Mouse (Mus musculus) small intestine, adult 2 months (tissue): ENCODE data around the gene Asb4. TPM values are rescaled to one million over a fixed set of nuclear protein-coding genes. Genes with fewer than 3 reads are reported as not detected.

Experiments used
- H3K27ac ChIP-seq: fragments of 200-500 bp; 2 replicates; pipeline ENCODE4 v1.5.1; 2012; ENCODE audit warnings: low read depth, low read length, control low read depth, inconsistent platforms; ENCODE audit not compliant: insufficient read depth
- H3K27me3 ChIP-seq: fragments of 200-500 bp; 2 replicates; pipeline ENCODE4 v1.6.1; 2012; ENCODE audit warnings: mild to moderate bottlenecking, moderate library complexity, low read length, inconsistent platforms; ENCODE audit not compliant: control insufficient read depth, insufficient read depth
- H3K36me3 ChIP-seq: fragments of 200-500 bp; 2 replicates; pipeline ENCODE4 v1.6.1; 2012; ENCODE audit warnings: mild to moderate bottlenecking, low read length, control low read depth, inconsistent platforms; ENCODE audit not compliant: control insufficient read depth, insufficient read depth
- H3K4me1 ChIP-seq: fragments of 200-500 bp; 2 replicates; pipeline ENCODE4 v1.6.1; 2012; ENCODE audit warnings: low read length, inconsistent platforms, mixed read lengths; ENCODE audit not compliant: control insufficient read depth, insufficient read depth, insufficient read length
- H3K4me3 ChIP-seq: fragments of 200-500 bp; 2 replicates; pipeline ENCODE4 v1.5.1; 2012; ENCODE audit warnings: low read depth, mild to moderate bottlenecking, control low read depth, inconsistent platforms, low read length, moderate library complexity
- CTCF ChIP-seq: fragments of 200-500 bp; IDR thresholded peaks from 2 replicates; pipeline ENCODE4 v1.5.1; 2012; ENCODE audit warnings: low read depth, mild to moderate bottlenecking, control low read depth, inconsistent platforms, low read length, moderate library complexity, mixed read lengths; ENCODE audit not compliant: insufficient replicate concordance, insufficient read length; ENCODE audit errors: extremely low read depth
- POLR2A ChIP-seq: fragments of 200-500 bp; IDR thresholded peaks from 2 replicates; pipeline ENCODE4 v1.6.1; 2012; ENCODE audit warnings: low read depth, mild to moderate bottlenecking, control low read depth, inconsistent platforms, low read length, moderate library complexity
- WGBS: fragments of 180-500 bp; shearing (Covaris S2); methylation state at CpG from one replicate; pipeline ENCODE4 v1.1.7; 2018; 5-methylcytosine and 5-hydroxymethylcytosine counted together
- polyA plus RNA-seq: library from polyadenylated mRNA; depleted of rRNA; stranded (reverse); fragments of >200 nt; gene quantifications from 2 replicates; pipeline ENCODE4 v1.2.3, GENCODE M21; 2012

The Asb4 gene
- polyA plus RNA-seq, 1 experiment, result 0.05 TPM

DNA sequence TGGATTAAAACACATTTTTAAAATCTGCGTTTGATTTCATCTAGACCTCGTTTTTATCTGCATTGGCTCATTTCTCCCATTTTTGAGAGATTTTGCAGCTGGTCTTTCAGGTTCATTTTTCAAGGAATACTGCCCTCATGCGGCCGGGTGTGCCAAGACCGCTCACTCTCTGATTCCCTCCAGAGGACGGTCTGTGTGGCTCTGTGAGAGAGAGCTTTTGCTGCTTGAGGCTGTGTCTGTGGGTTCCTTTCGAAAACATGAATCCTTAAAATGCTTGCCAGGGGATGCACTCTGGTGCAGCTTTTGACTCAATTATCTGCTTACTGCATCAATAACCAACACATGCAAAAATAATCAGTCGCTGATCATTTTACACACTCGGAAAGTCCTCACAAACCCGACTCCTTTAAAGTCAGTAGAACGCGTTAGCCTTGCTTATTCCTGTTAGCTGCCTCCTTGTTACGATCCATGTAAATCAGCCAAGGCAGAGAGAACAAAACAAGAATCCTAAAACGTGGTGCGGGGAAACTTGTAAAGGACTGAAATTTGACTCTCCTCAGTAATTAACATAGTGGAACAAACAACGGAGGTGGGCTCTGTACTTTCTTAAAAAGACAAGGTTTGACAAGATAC is 487 bp upstream of the Asb4 start:
- no peak overlapping the region for H3K27ac ChIP-seq
- peak overlapping the region; percentile 16; the same call in 1 of the 2 replicates for H3K4me3 ChIP-seq

DNA sequence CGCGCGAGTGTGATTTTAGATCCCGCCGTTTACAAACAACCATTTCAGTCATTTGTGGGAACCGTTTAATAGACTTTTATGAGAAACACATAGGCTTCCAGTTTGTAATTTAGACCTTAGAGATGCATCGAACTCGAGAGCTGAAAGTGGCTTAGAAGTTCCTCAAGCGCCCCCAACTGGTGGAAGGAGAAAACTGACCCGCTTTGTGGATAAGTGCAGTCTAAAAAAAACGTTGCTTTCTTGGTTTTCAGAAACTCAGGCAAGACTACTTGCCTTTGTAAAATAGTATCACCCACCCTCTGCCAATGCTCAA is 948 bp downstream of the Asb4 start:
- H3K27me3 ChIP-seq, result peaks cover 3% of the 10 kb centered on the region; the same call in 1 of the 2 replicates
- 2% methylated on average over 11 of the region's 11 CpGs for WGBS
- TF ChIP-seq CTCF (no peak), POLR2A (no peak)
- H3K27ac ChIP-seq, result no peak overlapping the region
- no peak overlapping the region for H3K4me3 ChIP-seq
- peaks cover 12% of the 10 kb centered on the region for H3K4me1 ChIP-seq
- H3K36me3 ChIP-seq, result no peaks in the 10 kb centered on the region

More for the DNA sequence above, 487 bp upstream of the Asb4 start:
- H3K27me3 ChIP-seq, result peaks cover 3% of the 10 kb centered on the region; the same call in 1 of the 2 replicates
- no peaks in the 10 kb centered on the region for H3K36me3 ChIP-seq
- H3K4me1 ChIP-seq, result peaks cover 12% of the 10 kb centered on the region
- 1% methylated on average over 16 of the region's 16 CpGs for WGBS
- peak; percentile 89; the same call in 1 of the 2 replicates for TF ChIP-seq CTCF
- no peak for TF ChIP-seq POLR2A

DNA sequence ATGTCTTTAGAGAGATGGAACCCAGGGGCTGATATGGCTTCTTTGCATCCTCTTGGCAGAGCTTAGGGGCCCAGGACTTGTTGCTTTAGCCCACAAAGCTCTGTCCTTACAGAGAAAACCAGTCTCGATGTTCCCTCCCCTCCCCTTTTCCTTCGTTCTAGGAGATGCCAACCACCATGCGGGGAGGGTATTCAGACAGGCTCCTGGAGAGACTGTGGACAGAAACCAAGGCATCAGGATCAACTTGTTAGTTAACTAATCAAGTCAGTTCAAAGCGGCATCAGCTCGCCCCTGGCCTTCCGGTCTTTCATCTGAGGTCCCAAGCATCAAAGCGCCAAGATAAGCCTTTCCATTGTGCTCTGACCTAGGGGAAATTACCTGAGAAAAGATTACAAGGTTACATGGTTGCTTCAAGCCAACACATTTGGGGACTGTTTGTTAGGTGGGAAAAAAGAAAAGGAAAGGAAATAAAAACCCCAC is 2.0 kb downstream of the Asb4 start:
- H3K4me1 ChIP-seq, result peaks cover 10% of the 10 kb centered on the region
- no peak overlapping the region for H3K27ac ChIP-seq
- H3K36me3 ChIP-seq, result no peaks in the 10 kb centered on the region
- H3K27me3 ChIP-seq, result peaks cover 7% of the 10 kb centered on the region; the same call in 1 of the 2 replicates
- no peak overlapping the region for H3K4me3 ChIP-seq
- WGBS, result 70% methylated on average over 7 of the region's 7 CpGs
- TF ChIP-seq POLR2A (no peak), CTCF (no peak)

DNA sequence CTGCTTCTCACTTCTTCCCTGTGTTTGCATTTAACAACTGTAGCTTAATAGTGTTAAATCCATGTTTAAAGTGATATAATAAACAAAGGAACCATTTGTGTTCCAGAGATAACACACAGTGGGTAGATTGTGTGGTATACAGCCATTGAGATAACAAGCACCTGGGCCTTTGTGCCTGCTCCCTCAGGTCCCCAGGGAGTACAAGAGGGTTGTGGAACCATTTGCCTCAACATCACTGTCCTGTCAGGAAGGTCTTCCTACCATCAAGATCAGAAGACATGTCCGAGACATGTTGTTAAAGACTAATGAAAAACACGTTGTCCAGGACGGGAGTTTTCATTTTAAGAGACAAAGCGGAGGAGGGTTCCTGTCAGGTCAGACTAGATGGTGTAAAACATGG is 3.3 kb downstream of the Asb4 start:
- H3K36me3 ChIP-seq, result no peaks in the 10 kb centered on the region
- H3K4me1 ChIP-seq, result peaks cover 7% of the 10 kb centered on the region; the same call in 1 of the 2 replicates
- peaks cover 7% of the 10 kb centered on the region for H3K27me3 ChIP-seq
- no peak for TF ChIP-seq POLR2A
- no peak for TF ChIP-seq CTCF
- no peak overlapping the region for H3K4me3 ChIP-seq
- H3K27ac ChIP-seq, result no peak overlapping the region
- 78% methylated on average over 4 of the region's 4 CpGs for WGBS

DNA sequence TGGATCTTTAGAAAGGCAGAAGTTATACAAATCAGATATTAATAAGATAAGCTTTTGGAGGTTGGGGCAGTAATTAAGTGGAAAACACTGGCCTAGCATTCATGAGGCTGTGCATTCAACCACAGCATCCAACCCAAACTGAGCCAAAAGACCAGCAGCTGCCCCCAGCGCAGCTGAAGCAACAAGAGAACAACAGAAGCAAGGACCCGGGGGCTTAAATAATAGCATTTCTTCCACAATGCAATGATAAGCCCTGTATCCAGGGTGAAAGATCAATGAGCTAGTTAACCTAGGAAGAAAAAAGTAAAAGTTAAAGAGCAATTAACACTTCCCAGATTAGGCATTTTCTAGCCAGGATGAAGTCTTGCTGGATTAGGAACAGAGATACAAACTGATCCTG is 4.2 kb downstream of the Asb4 start:
- no peak for TF ChIP-seq CTCF
- TF ChIP-seq POLR2A, result no peak
- Histone ChIP-seq H3K36me3 (no peaks in the 10 kb centered on the region), H3K4me1 (no peaks in the 10 kb centered on the region), H3K27me3 (peaks cover 7% of the 10 kb centered on the region), H3K4me3 (no peak overlapping the region), H3K27ac (no peak overlapping the region)
- 92% methylated on average over 2 of the region's 2 CpGs for WGBS

DNA sequence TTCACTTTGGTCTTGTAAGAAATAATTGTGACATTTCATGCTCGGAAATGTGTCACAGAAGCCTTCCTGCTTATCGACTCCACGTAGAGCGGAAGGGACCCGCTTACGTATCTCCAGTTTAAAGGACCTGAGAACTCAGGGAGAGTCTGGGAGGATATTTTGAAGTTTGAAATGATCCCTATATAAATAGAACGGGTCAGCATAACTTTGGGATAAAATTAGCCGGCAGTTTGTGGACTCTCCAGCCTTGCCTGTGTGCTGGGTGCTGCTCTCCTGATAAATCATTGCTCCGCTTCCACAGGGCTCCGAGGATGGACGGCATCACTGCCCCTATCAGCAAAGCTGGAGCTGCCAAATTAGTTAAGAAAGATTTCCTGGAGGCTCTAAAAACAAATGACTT is 7.1 kb downstream of the Asb4 start:
- Histone ChIP-seq H3K36me3 (no peaks in the 10 kb centered on the region), H3K27ac (no peak overlapping the region), H3K4me1 (no peaks in the 10 kb centered on the region), H3K27me3 (peaks cover 3% of the 10 kb centered on the region), H3K4me3 (peak overlapping the region; percentile 20; the same call in 1 of the 2 replicates)
- TF ChIP-seq POLR2A, result no peak
- no peak for TF ChIP-seq CTCF
- 6% methylated on average over 11 of the region's 11 CpGs for WGBS

DNA sequence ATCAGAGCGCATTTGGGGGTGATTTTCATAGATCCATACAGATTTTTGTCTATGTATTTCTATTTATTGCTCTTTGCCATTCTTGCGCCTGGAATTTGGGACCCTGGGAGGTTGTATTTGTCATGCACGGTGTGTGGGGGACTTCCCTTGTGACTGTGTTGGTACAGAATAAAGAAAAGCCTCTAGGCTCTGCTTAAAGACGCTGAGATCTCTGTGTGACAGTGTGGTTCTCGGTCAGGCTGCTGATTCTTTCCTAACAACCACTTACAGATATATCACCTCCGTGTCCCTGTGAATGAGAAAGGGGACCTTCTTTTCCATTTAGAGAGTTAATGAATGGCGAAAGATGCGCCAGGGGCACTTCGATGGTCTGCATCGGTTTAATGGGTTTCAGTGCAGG is 7.8 kb downstream of the Asb4 start:
- H3K4me1 ChIP-seq, result no peaks in the 10 kb centered on the region
- TF ChIP-seq CTCF (no peak), POLR2A (no peak)
- H3K4me3 ChIP-seq, result no peak overlapping the region
- H3K36me3 ChIP-seq, result no peaks in the 10 kb centered on the region
- peaks cover 3% of the 10 kb centered on the region for H3K27me3 ChIP-seq
- H3K27ac ChIP-seq, result no peak overlapping the region
- 54% methylated on average over 10 of the region's 10 CpGs for WGBS

DNA sequence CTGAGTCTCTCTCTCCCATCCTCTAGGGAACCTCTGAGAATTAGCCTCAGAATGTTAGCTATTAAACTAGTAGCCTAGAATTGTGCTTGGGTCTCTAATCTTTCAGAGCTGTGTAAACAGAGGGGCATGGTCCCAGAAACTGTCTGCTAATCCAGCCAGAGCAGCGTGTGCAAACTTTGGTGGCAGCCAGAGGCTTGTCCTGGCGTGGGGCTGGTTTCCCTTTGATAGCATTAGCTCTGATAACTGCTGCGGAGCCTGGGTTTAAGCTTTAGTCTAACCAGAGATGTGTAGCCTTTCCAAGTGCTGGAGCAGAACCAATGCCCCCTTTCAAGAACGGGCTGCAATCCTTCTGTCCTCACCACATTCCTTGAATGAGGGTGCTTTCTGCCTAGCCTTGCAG is 11.8 kb downstream of the Asb4 start:
- no peak for TF ChIP-seq CTCF
- no peak for TF ChIP-seq POLR2A
- H3K4me3 ChIP-seq, result no peak overlapping the region
- no peak overlapping the region for H3K27ac ChIP-seq
- WGBS, result 27% methylated on average over 4 of the region's 4 CpGs
- no peaks in the 10 kb centered on the region; the same call in 1 of the 2 replicates for H3K27me3 ChIP-seq
- H3K4me1 ChIP-seq, result no peaks in the 10 kb centered on the region
- H3K36me3 ChIP-seq, result no peaks in the 10 kb centered on the region
